Mouse (Mus musculus) embryonic facial prominence, embryonic 10.5 days (tissue): Measurements from ENCODE around the gene Tbc1d19. TPM values are rescaled to one million over a fixed set of nuclear protein-coding genes. Genes with fewer than 3 reads are reported as not detected.

Experiments
- DNase-seq: peaks from one replicate; pipeline ENCODE4 v3.0.0-alpha.2; 2017; ENCODE audit warnings: low spot score
- H3K27ac ChIP-seq: fragments of 300-500 bp; sonication (generic); replicated peaks from 2 replicates; pipeline ENCODE4 v1.5.1; 2016; ENCODE audit warnings: mild to moderate bottlenecking
- H3K27me3 ChIP-seq: fragments of 300-500 bp; sonication (generic); replicated peaks from 2 replicates; pipeline ENCODE4 v1.6.1; 2016; ENCODE audit warnings: low read depth, mild to moderate bottlenecking; ENCODE audit not compliant: poor library complexity, severe bottlenecking
- H3K36me3 ChIP-seq: fragments of 300-500 bp; sonication (generic); replicated peaks from 2 replicates; pipeline ENCODE4 v1.6.1; 2016; ENCODE audit warnings: mild to moderate bottlenecking, moderate library complexity
- H3K4me1 ChIP-seq: fragments of 300-500 bp; sonication (generic); 2 replicates; pipeline ENCODE4 v1.6.1; 2016
- H3K4me3 ChIP-seq: fragments of 300-500 bp; sonication (generic); 2 replicates; pipeline ENCODE4 v1.5.1; 2016; ENCODE audit warnings: mild to moderate bottlenecking, moderate library complexity
- H3K9me3 ChIP-seq: fragments of 300-500 bp; sonication (generic); 2 replicates; pipeline ENCODE4 v1.6.1; 2016; ENCODE audit warnings: mild to moderate bottlenecking
- WGBS: fragments of 180-500 bp; shearing (Covaris S2); methylation state at CpG from one replicate; pipeline ENCODE4 v1.1.7; 2016; 5-methylcytosine and 5-hydroxymethylcytosine counted together
- polyA plus RNA-seq: library from polyadenylated mRNA; unstranded; fragments of >200 nt; fragmentation: Nextera tagmentation; extraction: Ambion mirVana; gene quantifications from 2 replicates; pipeline ENCODE4 v1.2.1, GENCODE M21; 2016

The Tbc1d19 gene
- polyA plus RNA-seq, result 46.3 and 48.2 TPM in 2 replicates

GRCm38 (mm10) chr5:53809115-53809991 lies at the start of gene Tbc1d19:
Gene Tbc1d19 (plus strand): TSS chr5:53809606.
- peak; percentile 91 for DNase-seq
- H3K36me3 ChIP-seq, result peaks cover 4% of the 10 kb centered on the region; the same call in 1 of the 2 replicates
- no peaks in the 10 kb centered on the region for H3K9me3 ChIP-seq
- WGBS, result 7% methylated on average over 36 of the region's 36 CpGs
- no peaks in the 10 kb centered on the region for H3K27me3 ChIP-seq
- peak within 1 kb of the TSS; percentile 85 for H3K27ac ChIP-seq
- peak within 1 kb of the TSS; percentile 87 for H3K4me3 ChIP-seq
- H3K4me1 ChIP-seq, result peaks cover 10% of the 10 kb centered on the region

- no peaks in the 10 kb centered on the region for H3K4me1 ChIP-seq
- no peaks in the 10 kb centered on the region for H3K9me3 ChIP-seq
- no peak for DNase-seq
- WGBS, result 89% methylated on average over 4 of the region's 4 CpGs
- H3K36me3 ChIP-seq, result no peaks in the 10 kb centered on the region
- no peaks in the 10 kb centered on the region for H3K27me3 ChIP-seq
- H3K4me3 ChIP-seq, result no peak overlapping the region
- H3K27ac ChIP-seq, result no peak overlapping the region
Observed at GRCm38 (mm10) chr5:53759912-53760311, 49.5 kb upstream of the Tbc1d19 start.

- Histone ChIP-seq H3K4me1 (no peaks in the 10 kb centered on the region), H3K27ac (no peak overlapping the region), H3K4me3 (no peak overlapping the region), H3K27me3 (no peaks in the 10 kb centered on the region), H3K36me3 (no peaks in the 10 kb centered on the region), H3K9me3 (no peaks in the 10 kb centered on the region)
- DNase-seq, result no peak
- WGBS, result 94% methylated on average over 3 of the region's 3 CpGs
Observed at GRCm38 (mm10) chr5:53760914-53761313, 48.5 kb upstream of the Tbc1d19 start.

- Histone ChIP-seq H3K27me3 (no peaks in the 10 kb centered on the region), H3K27ac (no peak overlapping the region), H3K4me1 (no peaks in the 10 kb centered on the region), H3K36me3 (no peaks in the 10 kb centered on the region), H3K9me3 (no peaks in the 10 kb centered on the region), H3K4me3 (no peak overlapping the region)
- 83% methylated on average over 3 of the region's 3 CpGs for WGBS
- DNase-seq, result no peak
Observed at GRCm38 (mm10) chr5:53761346-53761745, 48.1 kb upstream of the Tbc1d19 start.

GRCm38 (mm10) chr5:53784818-53785520 lies 24.4 kb upstream of the Tbc1d19 start:
- DNase-seq, result no peak
- no peaks in the 10 kb centered on the region for H3K36me3 ChIP-seq
- no peaks in the 10 kb centered on the region for H3K9me3 ChIP-seq
- no peak overlapping the region for H3K4me3 ChIP-seq
- H3K4me1 ChIP-seq, result no peaks in the 10 kb centered on the region
- WGBS, result 72% methylated on average over 12 of the region's 12 CpGs
- H3K27me3 ChIP-seq, result no peaks in the 10 kb centered on the region
- H3K27ac ChIP-seq, result no peak overlapping the region

- Histone ChIP-seq H3K4me3 (no peak overlapping the region), H3K27me3 (no peaks in the 10 kb centered on the region), H3K4me1 (no peaks in the 10 kb centered on the region), H3K36me3 (no peaks in the 10 kb centered on the region), H3K9me3 (no peaks in the 10 kb centered on the region), H3K27ac (no peak overlapping the region)
- DNase-seq, result no peak
- WGBS, result 80% methylated on average over 2 of the region's 2 CpGs
Observed at GRCm38 (mm10) chr5:53801379-53801778, 8.0 kb upstream of the Tbc1d19 start.

GRCm38 (mm10) chr5:53819711-53820110 lies 10.3 kb downstream of the Tbc1d19 start:
- no peak for DNase-seq
- Histone ChIP-seq H3K4me1 (no peaks in the 10 kb centered on the region), H3K36me3 (no peaks in the 10 kb centered on the region), H3K27ac (no peak overlapping the region), H3K4me3 (no peak overlapping the region), H3K9me3 (no peaks in the 10 kb centered on the region), H3K27me3 (no peaks in the 10 kb centered on the region)
- WGBS, result 93% methylated on average over 7 of the region's 7 CpGs

- H3K9me3 ChIP-seq, result no peaks in the 10 kb centered on the region
- DNase-seq, result no peak
- H3K36me3 ChIP-seq, result peaks cover 10% of the 10 kb centered on the region
- H3K27me3 ChIP-seq, result no peaks in the 10 kb centered on the region
- H3K4me1 ChIP-seq, result no peaks in the 10 kb centered on the region
- WGBS, result 78% methylated on average over 7 of the region's 7 CpGs
- no peak overlapping the region for H3K27ac ChIP-seq
- no peak overlapping the region for H3K4me3 ChIP-seq
Observed at GRCm38 (mm10) chr5:53825886-53826285, 16.5 kb downstream of the Tbc1d19 start.

GRCm38 (mm10) chr5:53834489-53834888 lies 25.1 kb downstream of the Tbc1d19 start:
- DNase-seq, result no peak
- 93% methylated on average over 4 of the region's 4 CpGs for WGBS
- Histone ChIP-seq H3K27me3 (no peaks in the 10 kb centered on the region), H3K4me1 (no peaks in the 10 kb centered on the region), H3K4me3 (no peak overlapping the region), H3K9me3 (no peaks in the 10 kb centered on the region), H3K36me3 (peaks cover 17% of the 10 kb centered on the region), H3K27ac (no peak overlapping the region)

- H3K27me3 ChIP-seq, result no peaks in the 10 kb centered on the region
- no peak for DNase-seq
- no peaks in the 10 kb centered on the region for H3K4me1 ChIP-seq
- H3K36me3 ChIP-seq, result peaks cover 5% of the 10 kb centered on the region; the same call in 1 of the 2 replicates
- no peak overlapping the region for H3K27ac ChIP-seq
- H3K9me3 ChIP-seq, result no peaks in the 10 kb centered on the region
- H3K4me3 ChIP-seq, result no peak overlapping the region
- 80% methylated on average over 5 of the region's 5 CpGs for WGBS
Observed at GRCm38 (mm10) chr5:53841256-53841655, 31.9 kb downstream of the Tbc1d19 start.

- Histone ChIP-seq H3K4me3 (no peak overlapping the region), H3K36me3 (peaks cover 14% of the 10 kb centered on the region; the same call in 1 of the 2 replicates), H3K27ac (no peak overlapping the region), H3K9me3 (no peaks in the 10 kb centered on the region), H3K27me3 (no peaks in the 10 kb centered on the region), H3K4me1 (no peaks in the 10 kb centered on the region)
- no peak for DNase-seq
- WGBS, result 72% methylated on average over 2 of the region's 2 CpGs
Observed at GRCm38 (mm10) chr5:53848294-53848942, 39.0 kb downstream of the Tbc1d19 start.

GRCm38 (mm10) chr5:53852574-53852973 lies 43.2 kb downstream of the Tbc1d19 start:
- H3K4me3 ChIP-seq, result no peak overlapping the region
- WGBS, result 93% methylated on average over 5 of the region's 5 CpGs
- no peaks in the 10 kb centered on the region for H3K27me3 ChIP-seq
- H3K27ac ChIP-seq, result no peak overlapping the region
- H3K4me1 ChIP-seq, result no peaks in the 10 kb centered on the region
- H3K36me3 ChIP-seq, result peaks cover 14% of the 10 kb centered on the region
- H3K9me3 ChIP-seq, result no peaks in the 10 kb centered on the region
- no peak for DNase-seq
